Mouse (Mus musculus) heart, adult 2 months (tissue): Measurements from ENCODE around the gene Slc38a8.

Experiments
- CTCF ChIP-seq: fragments of 200-600 bp; IDR thresholded peaks from 2 replicates; pipeline ENCODE4 v1.8.1; 2022; ENCODE audit warnings: antibody characterized with exemption, mild to moderate bottlenecking, moderate library complexity
- EP300 ChIP-seq: fragments of 200-500 bp; IDR thresholded peaks from 2 replicates; pipeline ENCODE4 v1.6.1; 2011; ENCODE audit warnings: low read depth, low read length, control low read depth; ENCODE audit not compliant: insufficient read depth

GRCm38 (mm10) chr8:119511722-119512121 lies 10.2 kb upstream of the Slc38a8 start:
- TF ChIP-seq CTCF, result no peak
- TF ChIP-seq EP300, result no peak
